Mouse (Mus musculus) small intestine, adult 2 months (tissue): ENCODE data around the gene Exoc2.

Source experiments
- CTCF ChIP-seq: fragments of 200-500 bp; IDR thresholded peaks from 2 replicates; pipeline ENCODE4 v1.5.1; 2012; ENCODE audit warnings: low read depth, mild to moderate bottlenecking, control low read depth, inconsistent platforms, low read length, moderate library complexity, mixed read lengths; ENCODE audit not compliant: insufficient replicate concordance, insufficient read length; ENCODE audit errors: extremely low read depth
- POLR2A ChIP-seq: fragments of 200-500 bp; IDR thresholded peaks from 2 replicates; pipeline ENCODE4 v1.6.1; 2012; ENCODE audit warnings: low read depth, mild to moderate bottlenecking, control low read depth, inconsistent platforms, low read length, moderate library complexity

- TF ChIP-seq CTCF: no peak
- no peak for TF ChIP-seq POLR2A
Measured at GRCm38 (mm10) chr13:30850736-30851135, 123.2 kb downstream of the Exoc2 start.
